Mouse (Mus musculus): ENCODE measurements around the gene Lce1i.
"Not testable (repeated sequence)": the region's sequence is repeated elsewhere in the genome, so short reads cannot be mapped to it uniquely, and the experiment has no call there.

The Lce1i gene

DNA sequence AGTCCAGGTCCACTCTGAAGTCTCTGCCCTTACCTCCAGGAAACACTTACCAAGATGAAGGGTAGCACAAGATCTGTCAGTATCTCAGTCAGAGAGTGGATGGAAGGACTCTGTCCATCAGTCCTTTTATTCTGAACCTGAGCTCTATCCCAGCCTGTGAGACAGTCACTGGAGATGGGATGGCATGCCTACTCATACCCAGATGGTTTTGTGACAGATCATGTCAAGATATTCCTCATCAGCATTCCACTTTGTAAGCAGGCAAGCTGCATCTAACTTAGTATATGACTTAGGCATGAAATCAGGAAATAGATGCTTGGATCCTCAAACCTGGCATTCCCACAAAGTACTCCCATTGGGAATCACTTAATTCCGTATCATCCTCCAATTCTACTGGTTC lies at the start of gene Lce1i:
TSS of gene Lce1i (minus strand) at position 101 of the 400 bp plus-strand sequence.
- no peak for DNase-seq

GRCm38 (mm10) chr3:92827108-92827507 lies 48.4 kb upstream of the Lce1i start, which contains the start of gene Kprp:
Kprp (minus strand) TSS chr3:92827247.
- no peak for DNase-seq

GRCm38 (mm10) chr3:92825808-92826207 lies 47.1 kb upstream of the Lce1i start:
- no peak for DNase-seq

DNA sequence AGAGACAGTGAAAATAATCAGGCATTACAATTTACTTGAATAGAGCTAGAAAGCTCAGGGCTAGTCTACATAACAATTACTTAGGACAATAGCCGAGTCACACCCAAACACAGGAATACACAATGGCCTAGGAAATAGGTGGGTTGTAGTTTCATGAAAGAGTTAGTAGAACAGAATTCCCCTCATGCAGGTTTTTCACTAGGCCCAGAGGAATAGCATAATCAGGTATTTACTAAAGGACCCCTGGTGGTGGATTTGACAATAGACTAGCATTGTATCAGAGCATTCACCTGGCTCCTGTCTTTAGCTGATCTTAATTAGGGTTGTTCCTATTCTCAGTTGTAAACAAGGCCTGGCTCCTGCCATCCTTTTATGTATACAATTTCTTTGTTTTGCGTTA lies 37.3 kb upstream of the Lce1i start:
- DNase-seq = not testable (repeated sequence)

- no peak for DNase-seq
These were observed 36.9 kb upstream of the Lce1i start for GRCm38 (mm10) chr3:92815581-92815980.

DNA sequence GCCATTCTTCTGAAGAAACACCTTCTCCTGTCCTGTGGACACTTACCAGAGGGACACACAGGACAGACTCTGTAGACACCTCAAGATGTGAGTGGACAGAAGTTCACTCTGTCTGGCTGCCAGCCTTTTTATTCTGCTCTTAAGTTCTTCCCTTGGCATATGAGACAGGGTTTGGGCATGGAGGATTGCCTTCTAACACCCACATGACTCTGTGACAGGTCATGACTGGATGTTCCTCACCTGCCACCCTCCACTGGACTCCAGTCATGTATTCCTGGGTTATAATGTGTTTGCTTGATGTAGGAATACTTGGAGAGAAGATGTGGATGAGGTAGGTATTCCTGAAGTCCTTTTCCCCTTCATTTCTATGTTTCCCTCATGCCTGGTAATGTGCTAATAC lies 29.1 kb upstream of the Lce1i start, which contains the start of gene Lce1k:
TSS of gene Lce1k (minus strand) at position 101 of the 400 bp plus-strand sequence.
- no peak for DNase-seq

DNA sequence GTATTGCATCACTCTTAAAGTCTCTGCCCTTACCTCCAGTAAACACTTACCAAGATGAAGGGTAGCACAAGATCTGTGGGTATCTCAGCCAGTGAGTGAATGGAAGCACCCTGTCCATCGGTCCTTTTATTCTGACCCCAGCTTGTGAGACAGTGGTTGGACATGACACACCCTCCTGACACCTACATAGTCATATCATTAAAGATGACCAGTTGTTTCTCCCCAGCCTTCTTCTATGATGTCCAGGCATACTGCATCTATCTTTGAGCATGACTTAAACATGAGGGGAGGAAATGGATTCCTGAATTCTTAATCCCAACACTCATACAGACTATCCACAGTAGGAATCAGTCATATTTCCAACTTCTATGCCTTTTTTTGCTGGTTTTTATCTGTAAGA lies 11.7 kb upstream of the Lce1i start, which contains the start of gene Lce1j:
TSS of gene Lce1j (minus strand) at position 101 of the 400 bp plus-strand sequence.
- DNase-seq = no peak

DNA sequence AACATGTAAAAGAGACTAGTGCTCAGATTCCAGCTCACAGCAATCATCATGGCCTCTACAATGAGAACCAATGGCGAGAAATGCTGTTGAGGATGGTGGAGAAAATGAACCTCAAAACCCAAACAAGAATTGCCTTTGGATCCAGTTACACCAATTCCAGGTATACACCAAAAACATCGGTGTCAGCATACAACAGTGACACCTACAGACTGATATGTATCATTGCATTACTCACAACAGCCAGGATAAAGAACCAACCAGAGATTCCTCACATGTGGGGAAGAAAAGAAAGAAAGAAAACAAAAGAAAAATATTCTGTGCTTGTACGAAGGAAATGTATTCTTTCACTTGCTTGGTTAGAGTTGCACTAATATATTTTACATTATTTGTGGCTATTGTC lies 7.1 kb downstream of the Lce1i start:
- no peak for DNase-seq

- DNase-seq = no peak
These were observed 13.7 kb downstream of the Lce1i start, which contains the start of gene Lce1h for GRCm38 (mm10) chr3:92764965-92765364. Lce1h (minus strand) TSS chr3:92765065.

- no peak for DNase-seq
These were observed 25.5 kb downstream of the Lce1i start for GRCm38 (mm10) chr3:92753197-92753596.

DNA sequence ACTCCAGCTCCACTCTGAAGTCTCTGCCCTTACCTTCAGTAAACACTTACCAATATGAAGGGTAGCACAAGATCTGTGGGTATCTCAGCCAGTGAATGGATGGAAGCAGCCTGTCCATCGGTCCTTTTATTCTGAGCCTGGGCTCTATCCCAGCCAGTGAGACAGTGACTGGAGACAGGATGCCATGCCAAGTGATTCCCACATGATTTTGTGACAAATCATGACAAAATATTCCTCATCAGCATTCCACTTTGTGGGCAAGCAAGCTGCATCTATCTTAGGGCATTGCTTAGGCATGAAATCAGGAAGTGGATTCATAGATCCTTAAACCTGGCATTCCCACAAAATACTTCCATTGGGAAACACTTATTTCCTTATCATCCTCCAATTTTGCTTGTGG lies 26.5 kb downstream of the Lce1i start, which contains the start of gene Lce1g:
TSS of gene Lce1g (minus strand) at position 101 of the 400 bp plus-strand sequence.
- DNase-seq = no peak

DNA sequence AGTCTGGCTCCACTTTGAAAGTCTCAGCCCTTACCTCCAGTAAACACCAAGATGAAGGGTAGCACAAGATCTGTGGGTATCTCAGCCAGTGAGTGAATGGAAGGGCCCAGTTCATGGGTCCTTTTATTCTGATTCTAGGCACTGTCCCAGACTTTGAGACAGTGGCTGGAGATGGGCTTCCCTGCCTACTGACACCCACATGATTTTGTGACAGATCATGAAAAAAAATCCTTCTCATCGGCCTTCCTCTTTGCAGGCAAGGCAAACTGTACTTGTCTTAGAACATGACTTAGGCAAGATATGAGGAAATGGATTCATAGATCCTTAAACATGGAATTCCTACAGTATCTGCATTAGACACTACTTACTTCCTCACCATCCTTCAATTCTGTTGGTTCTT lies 39.7 kb downstream of the Lce1i start, which contains the start of gene Gm38119:
TSS of gene Gm38119 (minus strand) at position 101 of the 400 bp plus-strand sequence.
- no peak for DNase-seq

All from lung, postnatal 36 days (tissue).